16 mouse cellular contexts compared by ENCODE assay signal in the genomic region with DNA sequence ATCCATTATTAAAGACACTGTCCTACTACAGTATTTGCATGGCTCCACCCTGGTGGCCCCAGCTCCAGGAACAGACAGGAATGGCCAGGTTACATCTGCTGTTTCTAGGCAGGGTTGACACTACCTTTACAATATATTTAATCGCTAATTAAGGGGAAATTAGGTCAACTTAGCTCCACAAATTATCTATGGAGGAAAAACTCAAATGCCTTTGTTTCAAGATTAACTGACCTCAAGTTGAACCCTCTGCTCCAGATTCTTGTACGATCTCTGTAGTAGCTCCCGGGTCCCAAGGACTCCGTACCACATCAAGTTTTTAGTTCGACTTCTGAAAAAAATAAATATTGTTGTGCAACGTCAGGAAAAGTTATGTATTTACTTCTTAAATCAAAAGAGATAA.
"Had no signal": no experiment of that assay in that cellular context is flagged by ENCODE, and none has a peak within 500 bp of the region (broad histone marks: within the 10 kb centered on the region; RNA-seq: fewer than 3 reads in every experiment).

No protein-coding gene starts in this region.

- H3K36me3 ChIP-seq: stomach, embryonic 15.5 days had no signal

- H3K9ac ChIP-seq: neural tube, embryonic 12.5 days; neural tube, embryonic 13.5 days; neural tube, embryonic 15.5 days; stomach, embryonic 15.5 days had no signal

- H3K27ac ChIP-seq: neural tube, embryonic 12.5 days; neural tube, embryonic 13.5 days; neural tube, embryonic 15.5 days; stomach, embryonic 15.5 days; stomach, postnatal 0 days had no signal

- H3K4me3 ChIP-seq: neural tube, embryonic 12.5 days; neural tube, embryonic 13.5 days; neural tube, embryonic 15.5 days; stomach, embryonic 15.5 days had no signal

- H3K4me2 ChIP-seq: neural tube, embryonic 12.5 days; neural tube, embryonic 13.5 days; neural tube, embryonic 15.5 days; stomach, embryonic 15.5 days had no signal

- H3K27me3 ChIP-seq: neural tube, embryonic 12.5 days; neural tube, embryonic 13.5 days; neural tube, embryonic 15.5 days; stomach, embryonic 15.5 days had no signal

- H3K4me1 ChIP-seq: neural tube, embryonic 12.5 days; neural tube, embryonic 13.5 days; neural tube, embryonic 15.5 days; stomach, embryonic 15.5 days had no signal

- DNase-seq: right cerebral cortex, adult 18-20 months; right cerebral cortex, postnatal 14 days; right cerebral cortex, postnatal 25 days; right cerebral cortex, postnatal 4 days; spleen, adult 18-20 months; thymus, adult 18-20 months; thymus, adult 2 months; thymus, postnatal 14 days; thymus, postnatal 25 days; thymus, postnatal 36 days; thymus, postnatal 4 days had no signal

- H3K9me3 ChIP-seq: neural tube, embryonic 12.5 days; neural tube, embryonic 13.5 days; neural tube, embryonic 15.5 days; stomach, embryonic 15.5 days had no signal
